Mouse (Mus musculus) Patski (cell line): ENCODE measurements at regions not wholly inside any gene's neighbourhood (a gene's known extent, or its start where the extent isn't known, plus 50 kb on each side); places are given as distances from the start of the nearest gene placed in this dataset.

Source experiments
- ATAC-seq: fragments of 100-300 bp; one replicate; pipeline ENCODE4 v1.8.0; 2021
- CTCF ChIA-PET: fragments of 350-600 bp; sonication (Branson Sonifier 250); formaldehyde crosslinking; loops from one replicate; lab custom pipeline; 2022; ENCODE audit warnings: inconsistent platforms; lab: Charles Lee
- POLR2A ChIA-PET: fragments of 350-600 bp; sonication (Branson Sonifier 250); formaldehyde crosslinking; loops from one replicate; lab custom pipeline; 2022; ENCODE audit warnings: antibody characterized with exemption, inconsistent platforms; lab: Charles Lee
- DNase-seq: peaks from one replicate; pipeline ENCODE4 v3.0.0-alpha.2; 2011; ENCODE audit warnings: low read depth, low spot score
- H3K27me3 ChIP-seq: fragments of 371-371 bp; one replicate; pipeline ENCODE4 v1.5.1; 2021
- CTCF ChIP-seq: fragments of 100-300 bp; IDR thresholded peaks from one replicate; pipeline ENCODE4 v1.5.1; 2021
- in situ Hi-C: fragments of 300-500 bp; cut with MboI; formaldehyde crosslinking; loops from 3 replicates; pipeline ENCODE4 v1.11.1; 2018; ENCODE audit warnings: low pct_unique_long_range_greater_than_20kb, mixed read lengths

- in situ Hi-C loops: no loop called here
- POLR2A ChIA-PET: no interaction called here
- DNase-seq (no peak), ATAC-seq (no peak)
- CTCF ChIA-PET: no interaction called here
- H3K27me3 ChIP-seq: peaks cover 2% of the 10 kb centered on the region
- no peak for TF ChIP-seq CTCF
These were observed 900.4 kb upstream of the Pabpc4l start for GRCm38 (mm10) chr3:47348451-47348850.

GRCm38 (mm10) chr3:47316356-47317028, 868.5 kb upstream of the Pabpc4l start:
- CTCF ChIA-PET: no interaction called here
- ATAC-seq (no peak), DNase-seq (no peak)
- POLR2A ChIA-PET: no interaction called here
- in situ Hi-C loops: no loop called here
- H3K27me3 ChIP-seq: peaks cover 5% of the 10 kb centered on the region
- no peak for TF ChIP-seq CTCF

- in situ Hi-C loops: no loop called here
- ATAC-seq (no peak), DNase-seq (no peak)
- CTCF ChIA-PET: no interaction called here
- POLR2A ChIA-PET: no interaction called here
- TF ChIP-seq CTCF: no peak
- peaks cover under 1% of the 10 kb centered on the region for H3K27me3 ChIP-seq
These were observed 833.8 kb upstream of the Pabpc4l start for GRCm38 (mm10) chr3:47281783-47282182.

- peaks cover 4% of the 10 kb centered on the region for H3K27me3 ChIP-seq
- TF ChIP-seq CTCF: no peak
- POLR2A ChIA-PET: no interaction called here
- ATAC-seq: no peak
- CTCF ChIA-PET: no interaction called here
- DNase-seq: no peak
- in situ Hi-C loops: no loop called here
These were observed 832.3 kb upstream of the Pabpc4l start for GRCm38 (mm10) chr3:47280270-47280669.

GRCm38 (mm10) chr3:47241030-47241429, 793.0 kb upstream of the Pabpc4l start:
- in situ Hi-C loops: no loop called here
- no peak for ATAC-seq
- ChIA-PET CTCF (interaction anchor here (0.9 kb wide), 1 partner anchor 14 kb away, joined by 3 read pairs; no protein-coding TSS in a partner anchor), POLR2A (no interaction called here)
- DNase-seq: no peak
- peaks cover 4% of the 10 kb centered on the region for H3K27me3 ChIP-seq
- no peak for TF ChIP-seq CTCF

- peaks cover 16% of the 10 kb centered on the region for H3K27me3 ChIP-seq
- no peak for TF ChIP-seq CTCF
- in situ Hi-C loops: no loop called here
- POLR2A ChIA-PET: no interaction called here
- CTCF ChIA-PET: interaction anchor here (0.8 kb wide), 1 partner anchor 16 kb away, joined by 3 read pairs; no protein-coding TSS in a partner anchor
- DNase-seq (no peak), ATAC-seq (no peak)
These were observed 782.2 kb upstream of the Pabpc4l start for GRCm38 (mm10) chr3:47230234-47230633.

GRCm38 (mm10) chr3:47218587-47218986, 770.6 kb upstream of the Pabpc4l start:
- in situ Hi-C loops: no loop called here
- TF ChIP-seq CTCF: no peak
- ATAC-seq (no peak), DNase-seq (no peak)
- no peaks in the 10 kb centered on the region for H3K27me3 ChIP-seq
- CTCF ChIA-PET: no interaction called here
- POLR2A ChIA-PET: no interaction called here

GRCm38 (mm10) chr3:47213141-47213540, 765.1 kb upstream of the Pabpc4l start:
- ChIA-PET POLR2A (no interaction called here), CTCF (no interaction called here)
- no peaks in the 10 kb centered on the region for H3K27me3 ChIP-seq
- TF ChIP-seq CTCF: no peak
- ATAC-seq (no peak), DNase-seq (no peak)
- in situ Hi-C loops: no loop called here

- peaks cover 6% of the 10 kb centered on the region for H3K27me3 ChIP-seq
- TF ChIP-seq CTCF: no peak
- ChIA-PET POLR2A (no interaction called here), CTCF (no interaction called here)
- DNase-seq (no peak), ATAC-seq (no peak)
- in situ Hi-C loops: no loop called here
These were observed 749.6 kb upstream of the Pabpc4l start for GRCm38 (mm10) chr3:47197584-47197983.

GRCm38 (mm10) chr3:47184226-47184625, 736.2 kb upstream of the Pabpc4l start:
- DNase-seq (no peak), ATAC-seq (no peak)
- CTCF ChIA-PET: no interaction called here
- POLR2A ChIA-PET: no interaction called here
- TF ChIP-seq CTCF: no peak
- H3K27me3 ChIP-seq: peaks cover 3% of the 10 kb centered on the region
- in situ Hi-C loops: no loop called here

GRCm38 (mm10) chr3:47182762-47183161, 734.7 kb upstream of the Pabpc4l start:
- in situ Hi-C loops: no loop called here

GRCm38 (mm10) chr3:47180377-47180776, 732.4 kb upstream of the Pabpc4l start:
- ChIA-PET CTCF (no interaction called here), POLR2A (no interaction called here)
- in situ Hi-C loops: no loop called here
- peaks cover 7% of the 10 kb centered on the region for H3K27me3 ChIP-seq
- ATAC-seq: no peak
- TF ChIP-seq CTCF: no peak
- no peak for DNase-seq

More at GRCm38 (mm10) chr3:47182762-47183161, 734.7 kb upstream of the Pabpc4l start:
- POLR2A ChIA-PET: no interaction called here
- CTCF ChIA-PET: no interaction called here
- no peak for TF ChIP-seq CTCF
- no peak for ATAC-seq
- DNase-seq: no peak
- H3K27me3 ChIP-seq: peaks cover 3% of the 10 kb centered on the region
